In the genomic region with DNA sequence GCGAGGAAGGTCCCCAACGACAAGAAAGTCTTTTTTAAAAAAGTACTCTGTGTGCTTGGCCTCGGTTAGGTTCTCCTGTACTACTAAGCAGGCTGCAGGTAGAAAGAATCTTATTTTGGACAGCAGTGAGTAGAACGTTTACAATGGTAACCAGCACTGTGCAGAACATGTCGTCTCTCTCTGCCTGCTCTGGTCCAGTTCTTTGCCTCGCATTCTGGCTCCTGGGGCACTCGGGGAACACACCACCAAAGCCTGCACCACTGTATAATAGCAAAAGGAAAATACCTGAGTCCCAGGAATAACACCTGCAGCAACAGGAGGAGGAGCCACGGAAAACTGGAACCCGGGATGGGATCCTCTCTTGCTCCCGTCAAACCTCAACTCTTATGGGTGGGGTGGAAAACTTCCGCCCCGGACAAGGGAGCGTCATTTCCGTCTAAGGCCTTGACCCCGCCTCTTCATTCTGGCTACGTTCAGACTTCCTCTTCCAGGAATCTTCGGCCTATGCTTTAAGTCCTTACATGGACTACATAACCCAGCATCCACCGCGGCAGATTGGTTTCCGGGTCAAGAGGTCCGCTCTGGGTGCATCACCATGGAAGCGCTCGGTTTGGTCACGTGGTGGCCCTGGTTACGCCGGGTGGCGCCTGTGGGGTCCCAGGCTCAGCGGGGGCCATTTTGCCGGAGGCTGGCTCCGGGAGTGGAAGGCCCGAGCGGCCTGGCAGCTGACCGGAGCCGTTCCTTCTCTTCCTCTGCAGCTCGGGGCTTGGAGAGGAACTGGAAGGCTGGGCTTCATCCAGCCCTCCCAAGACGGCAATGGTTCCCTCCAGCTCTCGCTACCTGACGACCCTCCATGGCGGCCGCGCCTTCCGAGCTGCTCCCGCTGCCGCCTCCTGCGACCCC, we compare ENCODE assay signal across 8 mouse cellular contexts. TPM values are rescaled to one million over a fixed set of nuclear protein-coding genes. Genes with fewer than 3 reads are reported as not detected.
DNase-seq lines count a peak whose midpoint lies in the region; ATAC-seq and TF ChIP-seq lines count a peak whose summit lies in the region.

A gene (minus strand): TSS at position 411 of the 903 bp plus-strand sequence.
A gene (plus strand): TSS at position 681 of the 903 bp plus-strand sequence.

- H3K9me3 ChIP-seq in G1E (replicated peaks), result no peaks in the 10 kb centered on the region
- no peaks in the 10 kb centered on the region for H3K9me3 ChIP-seq in forebrain, embryonic 16.5 days (ENCODE audit: control insufficient read depth, low read length)
- no peaks in the 10 kb centered on the region for H3K9me3 ChIP-seq in lung, embryonic 14.5 days (ENCODE audit: low read depth, low read length)

- H3K36me3 ChIP-seq in G1E (replicated peaks), result peaks cover 9% of the 10 kb centered on the region
- H3K36me3 ChIP-seq in forebrain, embryonic 16.5 days (ENCODE audit: control insufficient read depth, insufficient read depth), result no peaks in the 10 kb centered on the region
- no peaks in the 10 kb centered on the region for H3K36me3 ChIP-seq in lung, embryonic 14.5 days (ENCODE audit: insufficient read depth)
- no peaks in the 10 kb centered on the region for H3K36me3 ChIP-seq in thymus, adult 2 months (ENCODE audit: control insufficient read depth, insufficient read depth, low read length)

- no peaks in the 10 kb centered on the region for H3K27me3 ChIP-seq in G1E (ENCODE audit: insufficient read depth, low read length)
- H3K27me3 ChIP-seq in forebrain, embryonic 16.5 days (replicated peaks; ENCODE audit: control insufficient read depth, insufficient read depth, low read length), result no peaks in the 10 kb centered on the region
- no peaks in the 10 kb centered on the region for H3K27me3 ChIP-seq in lung, embryonic 14.5 days (ENCODE audit: insufficient read depth, low read length)
- no peaks in the 10 kb centered on the region for H3K27me3 ChIP-seq in thymus, adult 2 months (ENCODE audit: control insufficient read depth, insufficient read depth, low read length)

- no peak for TF ChIP-seq CTCF in G1E (IDR thresholded peaks at IDR 0.05; ENCODE audit: low read depth, low read length)
- no peak for TF ChIP-seq CTCF in layer of hippocampus, adult 2 months (conservative IDR thresholded peaks at IDR 0.05)
- TF ChIP-seq CTCF in lung, embryonic 14.5 days (IDR thresholded peaks at IDR 0.05; ENCODE audit: low read depth), result no peak
- no peak for TF ChIP-seq CTCF in olfactory bulb, adult 2 months (IDR thresholded peaks at IDR 0.05; ENCODE audit: insufficient read depth, low read depth, low read length)
- peak; percentile 2; the same call in 1 of the 2 replicates for TF ChIP-seq CTCF in thymus, adult 2 months (IDR thresholded peaks at IDR 0.05; ENCODE audit: borderline replicate concordance, control insufficient read depth, extremely low read depth, insufficient read depth, low read length, poor library complexity)

- H3K27ac ChIP-seq in forebrain, embryonic 16.5 days (ENCODE audit: low read length), result peak within 1 kb of the TSS; percentile 66
- H3K27ac ChIP-seq in layer of hippocampus, adult 2 months, result peak within 1 kb of the TSS; percentile 97
- peak within 1 kb of the TSS; percentile 85 for H3K27ac ChIP-seq in lung, embryonic 14.5 days (ENCODE audit: low read depth)
- H3K27ac ChIP-seq in olfactory bulb, adult 2 months (ENCODE audit: insufficient read depth, low read depth, low read length), result peak within 1 kb of the TSS; percentile 68
- H3K27ac ChIP-seq in thymus, adult 2 months (ENCODE audit: control insufficient read depth, insufficient read depth, low read length), result peak within 1 kb of the TSS; percentile 28

- peak; percentile 95 for ATAC-seq in G1E (ENCODE audit: extremely low read depth, insufficient number of reproducible peaks, low FRiP score, poor library complexity, severe bottlenecking)
- peak; percentile 99 for ATAC-seq in forebrain, embryonic 16.5 days
- ATAC-seq in lung, embryonic 14.5 days (ENCODE audit: insufficient read depth), result peak; percentile 99

- peak within 1 kb of the TSS; percentile 91 for H3K4me3 ChIP-seq in G1E (ENCODE audit: low read depth, low read length)
- peak within 1 kb of the TSS; percentile 89 for H3K4me3 ChIP-seq in forebrain, embryonic 16.5 days (replicated peaks; ENCODE audit: low read length)
- H3K4me3 ChIP-seq in layer of hippocampus, adult 2 months, result peak within 1 kb of the TSS; percentile 99
- H3K4me3 ChIP-seq in lung, embryonic 14.5 days (ENCODE audit: low read depth, low read length), result peak within 1 kb of the TSS; percentile 90
- peak within 1 kb of the TSS; percentile 76 for H3K4me3 ChIP-seq in olfactory bulb, adult 2 months (ENCODE audit: insufficient read depth, low read depth, low read length)
- H3K4me3 ChIP-seq in thymus, adult 2 months (ENCODE audit: control insufficient read depth, insufficient read depth, low read length), result peak within 1 kb of the TSS; percentile 89

- under 1% methylated on average over 45 of the region's 45 CpGs for WGBS in forebrain, embryonic 16.5 days
- 0% methylated on average over 45 of the region's 45 CpGs for WGBS in lung, embryonic 14.5 days
- under 1% methylated on average over 45 of the region's 45 CpGs for WGBS in olfactory bulb, adult 2 months
- under 1% methylated on average over 45 of the region's 45 CpGs for WGBS in thymus, adult 2 months

- peaks cover 34% of the 10 kb centered on the region for H3K4me1 ChIP-seq in G1E (ENCODE audit: insufficient read depth, low read depth, low read length)
- peaks cover 29% of the 10 kb centered on the region for H3K4me1 ChIP-seq in forebrain, embryonic 16.5 days (replicated peaks; ENCODE audit: control insufficient read depth, insufficient read depth, low read length)
- peaks cover 5% of the 10 kb centered on the region; the same call in 1 of the 2 replicates for H3K4me1 ChIP-seq in lung, embryonic 14.5 days (ENCODE audit: insufficient read depth)
- 0 out of 2 replicates have a peak, but pooled peaks cover 2% of the 10 kb centered on the region for H3K4me1 ChIP-seq in olfactory bulb, adult 2 months (ENCODE audit: control insufficient read depth, insufficient read depth, low read length)
- H3K4me1 ChIP-seq in thymus, adult 2 months (replicated peaks; ENCODE audit: control insufficient read depth, insufficient read depth, low read length), result peaks cover 10% of the 10 kb centered on the region

- H3K4me2 ChIP-seq in forebrain, embryonic 16.5 days (ENCODE audit: low read length), result peak within 1 kb of the TSS; percentile 85
- peak within 1 kb of the TSS; percentile 86 for H3K4me2 ChIP-seq in lung, embryonic 14.5 days

- peak; percentile 97 for DNase-seq in G1E (ENCODE audit: low spot score)
- DNase-seq in cerebellum, adult 18-20 months, result peak; percentile 97 to 100
- peak; percentile 97 to 98 for DNase-seq in heart, postnatal 36 days
- peak; percentile 99 to 100 for DNase-seq in layer of hippocampus, adult 2 months (ENCODE audit: low spot score in 2 of 2)
- peak; percentile 100 for DNase-seq in lung, embryonic 14.5 days
- peak; percentile 100 for DNase-seq in thymus, adult 2 months

- peak within 1 kb of the TSS; percentile 86 for H3K9ac ChIP-seq in forebrain, embryonic 16.5 days (replicated peaks; ENCODE audit: low read depth, low read length)
- H3K9ac ChIP-seq in lung, embryonic 14.5 days, result peak within 1 kb of the TSS; percentile 90

- peak; percentile 94 for TF ChIP-seq POLR2A in olfactory bulb, adult 2 months (IDR thresholded peaks at IDR 0.05; ENCODE audit: insufficient read depth, low read depth, low read length)
- TF ChIP-seq POLR2A in thymus, adult 2 months (IDR thresholded peaks at IDR 0.05; ENCODE audit: control insufficient read depth, extremely low read depth, insufficient read depth, low read length, poor library complexity), result peak; percentile 95

- intact Hi-C loops in heart, postnatal 36 days (cut with DNase I), result loop anchor here (2.0 to 5.0 kb wide), 3 partner anchors 49 to 107 kb away; a partner anchor contains a TSS

RNA-seq across cellular contexts. Expression of the first gene that starts in this region (rescaled TPM):
- total RNA-seq in G1E (2014; fragmentation: Nextera tagmentation), result 41.1 and 42.1 TPM in 2 replicates
- 34.9 and 37.9 TPM in 2 replicates for total RNA-seq in G1E (2017)
- polyA plus RNA-seq in G1E (2012), result 0.57 and 0.92 TPM in 2 replicates
- polyA plus RNA-seq in forebrain, embryonic 16.5 days (2015; fragmentation: Nextera tagmentation; extraction: Ambion mirVana), result 27.7 and 35.9 TPM in 2 replicates
- total RNA-seq in heart, postnatal 36 days (2021), result 10 to 100 TPM; 11.5 to 12.1 TPM
- 10 to 100 TPM; 23.7 to 25.5 TPM for total RNA-seq in layer of hippocampus, adult 2 months (2021)
- polyA plus RNA-seq in lung, embryonic 14.5 days (2014; fragmentation: Nextera tagmentation; extraction: Ambion mirVana), result 13.1 and 15.1 TPM in 2 replicates
- polyA plus RNA-seq in olfactory bulb, adult 2 months (2012; ENCODE audit: insufficient read depth, insufficient read length, low replicate concordance, missing spikeins), result not detected in 2 replicates
- polyA plus RNA-seq in thymus, adult 2 months (2012; rRNA removed), result 5.6 and 6.5 TPM in 2 replicates

RNA-seq across cellular contexts. Expression of the second gene that starts in this region (rescaled TPM):
- total RNA-seq in G1E (2014; fragmentation: Nextera tagmentation), result 102 and 106 TPM in 2 replicates
- 79.3 and 91.5 TPM in 2 replicates for total RNA-seq in G1E (2017)
- polyA plus RNA-seq in G1E (2012), result 11.4 and 12.1 TPM in 2 replicates
- polyA plus RNA-seq in forebrain, embryonic 16.5 days (2015; fragmentation: Nextera tagmentation; extraction: Ambion mirVana), result 26.0 and 28.3 TPM in 2 replicates
- total RNA-seq in heart, postnatal 36 days (2021), result 10 to 100 TPM; 12.9 to 14.6 TPM
- 10 to 100 TPM; 49.7 to 50.8 TPM for total RNA-seq in layer of hippocampus, adult 2 months (2021)
- 30.7 and 32.2 TPM in 2 replicates for polyA plus RNA-seq in lung, embryonic 14.5 days (2014; fragmentation: Nextera tagmentation; extraction: Ambion mirVana)
- 114 TPM in 1 of 2 replicates, not detected in the other for polyA plus RNA-seq in olfactory bulb, adult 2 months (2012; ENCODE audit: insufficient read depth, insufficient read length, low replicate concordance, missing spikeins)
- polyA plus RNA-seq in thymus, adult 2 months (2012; rRNA removed), result 8.2 and 8.4 TPM in 2 replicates

Comparison
In these comparisons a context has a peak if more than half of its experiments do, and no peak if none do; other contexts are left out.
1. Peak in every context shown above with its lines: DNase-seq, ATAC-seq, H3K4me3 ChIP-seq and H3K27ac ChIP-seq.
2. H3K27ac ChIP-seq: peak in every context shown above with its lines; median percentile 97 in layer of hippocampus, adult 2 months; 85 in lung, embryonic 14.5 days; 68 in olfactory bulb, adult 2 months; 66 in forebrain, embryonic 16.5 days; 28 in thymus, adult 2 months.